Mouse (Mus musculus) C2C12 (cell line): ENCODE results near the gene Csf2rb. TPM values are rescaled to one million over a fixed set of nuclear protein-coding genes. Genes with fewer than 3 reads are reported as not detected.

Experiments
- H3K27me3 ChIP-seq: one replicate; pipeline ENCODE4 v1.6.1; 2011; ENCODE audit not compliant: control insufficient read depth, insufficient read depth, insufficient read length
- H3K36me3 ChIP-seq: one replicate; pipeline ENCODE4 v1.6.1; 2011; ENCODE audit not compliant: control insufficient read depth, insufficient read depth
- H3K4me3 ChIP-seq: one replicate; pipeline ENCODE4 v1.5.1; 2011; ENCODE audit warnings: mild to moderate bottlenecking, control low read depth; ENCODE audit not compliant: poor library complexity, insufficient read depth, severe bottlenecking
- H3K79me2 ChIP-seq: one replicate; pipeline ENCODE4 v1.6.1; 2011; ENCODE audit not compliant: control insufficient read depth, insufficient read depth
- H3K79me3 ChIP-seq: one replicate; pipeline ENCODE4 v1.6.1; 2011; ENCODE audit warnings: low read depth, control low read depth
- H3ac ChIP-seq: one replicate; pipeline ENCODE3; 2011; ENCODE audit warnings: low read depth; ENCODE audit not compliant: control insufficient read depth, insufficient read length
- CEBPB ChIP-seq: IDR thresholded peaks from one replicate; pipeline ENCODE4 v1.6.1; 2011; ENCODE audit warnings: low read depth, mild to moderate bottlenecking, control low read depth, moderate library complexity
- CTCF ChIP-seq: IDR thresholded peaks from one replicate; pipeline ENCODE4 v1.5.1; 2011; ENCODE audit not compliant: control insufficient read depth, insufficient read depth, insufficient read length
- FOSL1 ChIP-seq: IDR thresholded peaks from one replicate; pipeline ENCODE4 v1.8.0; 2011; ENCODE audit warnings: mild to moderate bottlenecking, low read length; ENCODE audit not compliant: poor library complexity, insufficient read depth, severe bottlenecking
- MAX ChIP-seq: IDR thresholded peaks from one replicate; pipeline ENCODE4 v1.6.1; 2011; ENCODE audit warnings: mild to moderate bottlenecking, control low read depth
- MYOD1 ChIP-seq: IDR thresholded peaks from one replicate; pipeline ENCODE4 v1.6.1; 2011; ENCODE audit warnings: low read depth; ENCODE audit not compliant: control insufficient read depth, insufficient read length
- MYOG ChIP-seq: IDR thresholded peaks from one replicate; pipeline ENCODE4 v1.6.1; 2011; ENCODE audit not compliant: control insufficient read depth, insufficient read length; ENCODE audit errors: extremely low read depth
- USF1 ChIP-seq: IDR thresholded peaks from one replicate; pipeline ENCODE4 v1.6.1; 2011; ENCODE audit warnings: low read depth, mild to moderate bottlenecking, control low read depth, moderate library complexity
- polyA plus RNA-seq: library from polyadenylated mRNA; unstranded; fragments of >200 nt; fragmentation: generic; extraction: Trizol; gene quantifications from one replicate; pipeline ENCODE4 v1.2.1, GENCODE M21; 2012; ENCODE audit warnings: missing spikeins

The Csf2rb gene
- polyA plus RNA-seq, 1 experiment, result 0.23 TPM

GRCm38 (mm10) chr15:78298558-78298957 lies 27.0 kb upstream of the Csf2rb start:
- no peaks in the 10 kb centered on the region for H3K27me3 ChIP-seq
- no peak overlapping the region for H3K4me3 ChIP-seq
- TF ChIP-seq CEBPB (no peak), MYOG (no peak), CTCF (no peak), MYOD1 (no peak), MAX (no peak), USF1 (no peak), FOSL1 (no peak)
- no peaks in the 10 kb centered on the region for H3K79me3 ChIP-seq
- no peaks in the 10 kb centered on the region for H3K36me3 ChIP-seq
- H3K79me2 ChIP-seq, result no peaks in the 10 kb centered on the region
- no peak overlapping the region for H3ac ChIP-seq

GRCm38 (mm10) chr15:78299641-78300040 lies 25.9 kb upstream of the Csf2rb start:
- Histone ChIP-seq H3K4me3 (no peak overlapping the region), H3K27me3 (no peaks in the 10 kb centered on the region), H3ac (no peak overlapping the region), H3K79me2 (no peaks in the 10 kb centered on the region), H3K79me3 (no peaks in the 10 kb centered on the region), H3K36me3 (no peaks in the 10 kb centered on the region)
- TF ChIP-seq MYOG (no peak), CTCF (no peak), USF1 (no peak), FOSL1 (no peak)

GRCm38 (mm10) chr15:78300773-78301172 lies 24.8 kb upstream of the Csf2rb start:
- Histone ChIP-seq H3K79me2 (no peaks in the 10 kb centered on the region), H3K4me3 (no peak overlapping the region), H3K79me3 (no peaks in the 10 kb centered on the region), H3K27me3 (no peaks in the 10 kb centered on the region), H3ac (no peak overlapping the region), H3K36me3 (no peaks in the 10 kb centered on the region)
- TF ChIP-seq USF1 (no peak), MYOG (no peak), MAX (peak; percentile 9), FOSL1 (peak; percentile 64)

GRCm38 (mm10) chr15:78302718-78303117 lies 22.8 kb upstream of the Csf2rb start:
- no peak overlapping the region for H3ac ChIP-seq
- H3K4me3 ChIP-seq, result no peak overlapping the region
- no peaks in the 10 kb centered on the region for H3K27me3 ChIP-seq
- no peaks in the 10 kb centered on the region for H3K36me3 ChIP-seq
- no peak for TF ChIP-seq MYOD1
- no peak for TF ChIP-seq CEBPB
- TF ChIP-seq MYOG, result no peak
- TF ChIP-seq CTCF, result no peak
- no peak for TF ChIP-seq MAX
- TF ChIP-seq FOSL1, result no peak
- TF ChIP-seq USF1, result no peak
- H3K79me3 ChIP-seq, result no peaks in the 10 kb centered on the region
- no peaks in the 10 kb centered on the region for H3K79me2 ChIP-seq

GRCm38 (mm10) chr15:78303665-78304233 lies 21.8 kb upstream of the Csf2rb start:
- Histone ChIP-seq H3K79me3 (no peaks in the 10 kb centered on the region), H3K79me2 (no peaks in the 10 kb centered on the region), H3K27me3 (no peaks in the 10 kb centered on the region), H3ac (no peak overlapping the region), H3K4me3 (no peak overlapping the region), H3K36me3 (no peaks in the 10 kb centered on the region)
- no peak for TF ChIP-seq CTCF
- TF ChIP-seq USF1, result no peak
- TF ChIP-seq FOSL1, result no peak
- TF ChIP-seq MYOG, result no peak
- no peak for TF ChIP-seq CEBPB
- TF ChIP-seq MAX, result no peak
- no peak for TF ChIP-seq MYOD1

GRCm38 (mm10) chr15:78305341-78305933 lies 20.1 kb upstream of the Csf2rb start, which contains the start of gene Csf2rb2:
Csf2rb2 (minus strand) TSS chr15:78305721.
- Histone ChIP-seq H3K79me3 (no peaks in the 10 kb centered on the region), H3K36me3 (no peaks in the 10 kb centered on the region), H3K79me2 (no peaks in the 10 kb centered on the region), H3ac (no peak within 1 kb of the TSS), H3K27me3 (no peaks in the 10 kb centered on the region), H3K4me3 (no peak within 1 kb of the TSS)
- TF ChIP-seq USF1, result no peak
- no peak for TF ChIP-seq FOSL1
- no peak for TF ChIP-seq CEBPB
- no peak for TF ChIP-seq MYOG
- TF ChIP-seq MYOD1, result no peak
- TF ChIP-seq CTCF, result no peak
- TF ChIP-seq MAX, result no peak
